ENCODE assay signal across 34 mouse cellular contexts in the genomic region with DNA sequence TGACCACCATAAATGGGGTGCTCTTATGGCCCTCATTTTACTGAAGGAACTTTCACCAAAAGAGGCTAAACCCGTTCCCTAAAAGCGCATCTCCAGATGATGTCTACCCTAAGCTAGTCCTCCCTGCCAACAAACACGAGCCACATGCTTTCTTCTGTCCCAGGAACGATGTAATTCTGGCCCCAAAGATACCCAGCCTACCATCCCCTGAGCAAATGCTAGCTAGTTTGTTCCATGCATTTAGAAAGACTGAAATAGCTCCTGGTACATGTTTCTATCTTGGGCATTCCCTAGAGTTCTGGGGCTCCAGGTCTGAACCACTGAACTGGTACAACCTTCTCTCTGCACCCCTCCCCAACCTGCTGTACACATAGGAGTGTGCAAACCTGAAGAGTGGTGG. TPM values are rescaled to one million over a fixed set of nuclear protein-coding genes. Genes with fewer than 3 reads are reported as not detected.
DNase-seq lines count a peak whose midpoint lies in the region; ATAC-seq and TF ChIP-seq lines count a peak whose summit lies in the region.
"Had no signal": no experiment of that assay in that cellular context is flagged by ENCODE, and none has a peak within 500 bp of the region (broad histone marks: within the 10 kb centered on the region; RNA-seq: fewer than 3 reads in every experiment).

No protein-coding gene starts in this region.

- no peak overlapping the region for H3K27ac ChIP-seq in heart, embryonic 13.5 days (replicated peaks)
- H3K27ac ChIP-seq in left cerebral cortex, adult 2 months, result peak overlapping the region; percentile 40; the same call in 1 of the 2 replicates
- no peak overlapping the region for H3K27ac ChIP-seq in thymus, adult 2 months (ENCODE audit: control insufficient read depth, insufficient read depth, low read length)
- H3K27ac ChIP-seq: embryonic facial prominence, embryonic 13.5 days; embryonic facial prominence, embryonic 15.5 days; forebrain, embryonic 12.5 days had no signal

- ATAC-seq in heart, embryonic 13.5 days (ENCODE audit: extremely low read depth, insufficient number of reproducible peaks, low FRiP score, low TSS enrichment), result no peak
- ATAC-seq: activated CD4-positive, CD25-positive, alpha-beta regulatory T cell, adult 4 months; CD4-positive, CD25-positive, alpha-beta regulatory T cell, adult 4 months; forebrain, embryonic 14.5 days had no signal

- peak; percentile 4 for DNase-seq in cerebellum, adult 11-12 months
- no peak for DNase-seq in cerebellum, adult 8-10 months
- DNase-seq in heart, adult 18-20 months, result no peak
- DNase-seq in left cerebral cortex, adult 2 months (ENCODE audit: extremely low spot score in 1 of 2, low spot score in 2 of 2), result no peak
- DNase-seq in left cerebral cortex, postnatal 10 days (ENCODE audit: extremely low spot score in 1 of 2, low spot score in 2 of 2), result no peak
- DNase-seq in telencephalon, adult 2 months (ENCODE audit: low read depth, low spot score), result peak; percentile 56
- no peak for DNase-seq in thymus, adult 2 months
- DNase-seq: adrenal gland, adult 8-10 months; adrenal gland, postnatal 14 days; adrenal gland, postnatal 36 days; B cell, adult 2 months; cerebellum, adult 11 months; cerebellum, adult 2 months; cerebellum, adult 9-11 months; cerebellum, postnatal 14 days; cerebellum, postnatal 36 days; embryo, embryonic 11 days had no signal

- WGBS in heart, embryonic 13.5 days, result 73% methylated on average over 4 of the region's 4 CpGs
- 94% methylated on average over 4 of the region's 4 CpGs for WGBS in thymus, adult 2 months

- H3K4me3 ChIP-seq in heart, embryonic 13.5 days, result no peak overlapping the region
- no peak overlapping the region for H3K4me3 ChIP-seq in left cerebral cortex, adult 2 months
- no peak overlapping the region for H3K4me3 ChIP-seq in thymus, adult 2 months (ENCODE audit: control insufficient read depth, insufficient read depth, low read length)
- H3K4me3 ChIP-seq: embryonic facial prominence, embryonic 13.5 days; embryonic facial prominence, embryonic 15.5 days; erythroblast, embryonic 14.5 days; forebrain, embryonic 10.5 days; forebrain, embryonic 12.5 days had no signal

- H3K36me3 ChIP-seq in heart, embryonic 13.5 days, result no peaks in the 10 kb centered on the region
- H3K36me3 ChIP-seq in thymus, adult 2 months (ENCODE audit: control insufficient read depth, insufficient read depth, low read length), result no peaks in the 10 kb centered on the region
- H3K36me3 ChIP-seq: embryonic facial prominence, embryonic 13.5 days; embryonic facial prominence, embryonic 15.5 days; forebrain, embryonic 10.5 days; forebrain, embryonic 12.5 days; G1E had no signal

- no peak for TF ChIP-seq POLR2A in thymus, adult 2 months (IDR thresholded peaks at IDR 0.05; ENCODE audit: control insufficient read depth, extremely low read depth, insufficient read depth, low read length, poor library complexity)

- no peak overlapping the region for H3K4me2 ChIP-seq in heart, embryonic 13.5 days
- H3K4me2 ChIP-seq: embryonic facial prominence, embryonic 13.5 days; embryonic facial prominence, embryonic 15.5 days; forebrain, embryonic 12.5 days had no signal

- no peaks in the 10 kb centered on the region for H3K9me3 ChIP-seq in heart, embryonic 13.5 days
- H3K9me3 ChIP-seq: embryonic facial prominence, embryonic 13.5 days; embryonic facial prominence, embryonic 15.5 days; forebrain, embryonic 10.5 days; forebrain, embryonic 12.5 days; G1E had no signal

- H3K4me1 ChIP-seq in heart, embryonic 13.5 days, result peaks cover 27% of the 10 kb centered on the region
- H3K4me1 ChIP-seq in thymus, adult 2 months (replicated peaks; ENCODE audit: control insufficient read depth, insufficient read depth, low read length), result peaks cover 3% of the 10 kb centered on the region
- H3K4me1 ChIP-seq: embryonic facial prominence, embryonic 15.5 days had no signal

- peaks cover 29% of the 10 kb centered on the region for H3K27me3 ChIP-seq in heart, embryonic 13.5 days (replicated peaks)
- H3K27me3 ChIP-seq in thymus, adult 2 months (ENCODE audit: control insufficient read depth, insufficient read depth, low read length), result no peaks in the 10 kb centered on the region; the same call in 1 of the 2 replicates
- H3K27me3 ChIP-seq: Patski had no signal

- intact Hi-C loops in left cerebral cortex, adult 2 months (cut with DNase I), result loop anchor here (5.0 kb wide), 1 partner anchor 76 kb away; a partner anchor contains a TSS
- intact Hi-C loops in left cerebral cortex, postnatal 10 days (cut with DNase I), result loop anchor here (5.0 to 10.0 kb wide), 3 partner anchors 156 to 321 kb away; a partner anchor contains a TSS

- H3K9ac ChIP-seq in heart, embryonic 13.5 days, result 0 out of 2 replicates have a peak overlapping the region, but pooled peaks have one; percentile 6
- H3K9ac ChIP-seq: embryonic facial prominence, embryonic 15.5 days; forebrain, embryonic 12.5 days had no signal

- TF ChIP-seq CTCF in left cerebral cortex, adult 2 months (IDR thresholded peaks at IDR 0.05), result no peak
- no peak for TF ChIP-seq CTCF in thymus, adult 2 months (IDR thresholded peaks at IDR 0.05; ENCODE audit: borderline replicate concordance, control insufficient read depth, extremely low read depth, insufficient read depth, low read length, poor library complexity)

RNA-seq across cellular contexts. Expression of a gene that starts 2.4 kb away (rescaled TPM):
- polyA plus RNA-seq in heart, embryonic 13.5 days (2015; fragmentation: Nextera tagmentation; extraction: Ambion mirVana), result 0.41 TPM in 1 of 2 replicates, not detected in the other
- not detected for total RNA-seq in heart, adult 18-20 months (2021)
- not detected for total RNA-seq in left cerebral cortex, adult 2 months (2021)
- not detected for total RNA-seq in left cerebral cortex, postnatal 10 days (2021)
- polyA plus RNA-seq in thymus, adult 2 months (2012; rRNA removed), result not detected in 2 replicates
- total RNA-seq: adrenal gland, adult 18-20 months; adrenal gland, adult 8-10 months; adrenal gland, postnatal 14 days; adrenal gland, postnatal 36 days; CH12.LX; common myeloid progenitor, adult 5-6 weeks; G1E had no signal
- polyA plus RNA-seq: activated CD4-positive, CD25-positive, alpha-beta regulatory T cell, adult 4 months; brain, embryonic 14.5 days; cerebellum, adult 2 months; embryonic facial prominence, embryonic 11.5 days; embryonic facial prominence, embryonic 13.5 days; embryonic facial prominence, embryonic 15.5 days; erythroblast, embryonic 14.5 days; forebrain, embryonic 10.5 days; forebrain, embryonic 12.5 days; forebrain, embryonic 14.5 days; forebrain, embryonic 16.5 days; G1E; Patski had no signal

RNA-seq across cellular contexts. Expression of a gene that starts 20.9 kb away (rescaled TPM):
- 99.8 and 100 TPM in 2 replicates for polyA plus RNA-seq in heart, embryonic 13.5 days (2015; fragmentation: Nextera tagmentation; extraction: Ambion mirVana)
- total RNA-seq in heart, adult 18-20 months (2021), result 10 to 100 TPM; 25.9 to 28.0 TPM
- total RNA-seq in left cerebral cortex, adult 2 months (2021), result 10 to 100 TPM; 40.0 to 42.4 TPM
- total RNA-seq in left cerebral cortex, postnatal 10 days (2021), result 10 to 100 TPM; 62.2 to 62.5 TPM
- 13.8 and 14.7 TPM in 2 replicates for polyA plus RNA-seq in thymus, adult 2 months (2012; rRNA removed)

RNA-seq across cellular contexts. Expression of a gene that starts 58.9 kb away (rescaled TPM):
- 0.11 TPM in 1 of 2 replicates, not detected in the other for polyA plus RNA-seq in heart, embryonic 13.5 days (2015; fragmentation: Nextera tagmentation; extraction: Ambion mirVana)
- total RNA-seq in heart, adult 18-20 months (2021), result not detected
- total RNA-seq in left cerebral cortex, adult 2 months (2021), result under 1 TPM; 0.32 to 0.63 TPM
- total RNA-seq in left cerebral cortex, postnatal 10 days (2021), result under 1 TPM in 1 of 2 experiments, not detected in 1; 0.39 TPM
- 0.24 and 0.35 TPM in 2 replicates for polyA plus RNA-seq in thymus, adult 2 months (2012; rRNA removed)
- total RNA-seq: adrenal gland, adult 18-20 months; G1E had no signal
- polyA plus RNA-seq: activated CD4-positive, CD25-positive, alpha-beta regulatory T cell, adult 4 months; CD4-positive, CD25-positive, alpha-beta regulatory T cell, adult 4 months; embryonic facial prominence, embryonic 11.5 days; embryonic facial prominence, embryonic 13.5 days; erythroblast, embryonic 14.5 days; forebrain, embryonic 10.5 days; forebrain, embryonic 12.5 days; forebrain, embryonic 14.5 days; forebrain, embryonic 16.5 days; G1E had no signal

Comparison
In these comparisons a context has a peak if more than half of its experiments do, and no peak if none do; other contexts are left out.
1. DNase-seq: peak in cerebellum, adult 11-12 months (single experiment) and telencephalon, adult 2 months (single experiment); none in cerebellum, adult 8-10 months (single experiment), heart, adult 18-20 months (0 of 2), left cerebral cortex, adult 2 months (0 of 2), left cerebral cortex, postnatal 10 days (0 of 2) and thymus, adult 2 months (single experiment).